Comparison of ENCODE assay signal across 14 mouse cellular contexts in genomic region chr11:55041348-55041747, GRCm38 (mm10). TPM values are rescaled to one million over a fixed set of nuclear protein-coding genes. Genes with fewer than 3 reads are reported as not detected.
A peak's percentile ranks its signal among the peaks of the same experiment; 100 is the strongest.
DNase-seq lines count a peak whose midpoint lies in the region; ATAC-seq and TF ChIP-seq lines count a peak whose summit lies in the region.
"Had no signal": no experiment of that assay in that cellular context is flagged by ENCODE, and none has a peak within 500 bp of the region (broad histone marks: within the 10 kb centered on the region; RNA-seq: fewer than 3 reads in every experiment).

No protein-coding gene starts in this region.

- peak; percentile 34; the same call in 1 of the 2 replicates for TF ChIP-seq CTCF in kidney, adult 2 months (conservative IDR thresholded peaks at IDR 0.05; ENCODE audit: insufficient read depth, insufficient read length, low read depth, low read length)
- peak; percentile 64 for TF ChIP-seq CTCF in midbrain, postnatal 0 days (IDR thresholded peaks at IDR 0.05)

- H3K9me3 ChIP-seq in kidney, embryonic 14.5 days (ENCODE audit: control insufficient read depth, low read length): no peaks in the 10 kb centered on the region
- H3K9me3 ChIP-seq in midbrain, postnatal 0 days (ENCODE audit: low read length): no peaks in the 10 kb centered on the region
- H3K9me3 ChIP-seq in midbrain, embryonic 10.5 days (replicated peaks): no peaks in the 10 kb centered on the region
- H3K9me3 ChIP-seq: hindbrain, embryonic 15.5 days; neural tube, embryonic 15.5 days had no signal

- 79% methylated on average over 4 of the region's 4 CpGs for WGBS in kidney, adult 2 months
- 80% methylated on average over 4 of the region's 4 CpGs for WGBS in kidney, embryonic 14.5 days
- WGBS in midbrain, postnatal 0 days: 76% methylated on average over 4 of the region's 4 CpGs
- 76% methylated on average over 4 of the region's 4 CpGs for WGBS in midbrain, embryonic 10.5 days

- H3K9ac ChIP-seq in kidney, embryonic 14.5 days (ENCODE audit: low read depth, low read length): no peak overlapping the region
- no peak overlapping the region for H3K9ac ChIP-seq in midbrain, postnatal 0 days (replicated peaks; ENCODE audit: low read length, poor library complexity, severe bottlenecking)
- H3K9ac ChIP-seq: hindbrain, embryonic 15.5 days; limb, embryonic 13.5 days; neural tube, embryonic 15.5 days had no signal

- no peak overlapping the region for H3K4me3 ChIP-seq in kidney, adult 2 months (ENCODE audit: insufficient read depth, low read depth, low read length)
- no peak overlapping the region for H3K4me3 ChIP-seq in kidney, embryonic 14.5 days (ENCODE audit: low read length)
- H3K4me3 ChIP-seq in midbrain, postnatal 0 days (ENCODE audit: low read depth, low read length): no peak overlapping the region
- H3K4me3 ChIP-seq in midbrain, embryonic 10.5 days: no peak overlapping the region
- H3K4me3 ChIP-seq: hindbrain, embryonic 15.5 days; limb, embryonic 13.5 days; neural tube, embryonic 15.5 days had no signal

- H3K36me3 ChIP-seq in kidney, adult 2 months (ENCODE audit: control insufficient read depth, insufficient read depth, low read length): no peaks in the 10 kb centered on the region
- H3K36me3 ChIP-seq in kidney, embryonic 14.5 days (ENCODE audit: control insufficient read depth, insufficient read depth, low read length): no peaks in the 10 kb centered on the region
- no peaks in the 10 kb centered on the region for H3K36me3 ChIP-seq in midbrain, postnatal 0 days (ENCODE audit: insufficient read depth, low read length)
- no peaks in the 10 kb centered on the region for H3K36me3 ChIP-seq in midbrain, embryonic 10.5 days
- H3K36me3 ChIP-seq: hindbrain, embryonic 15.5 days; limb, embryonic 13.5 days; neural tube, embryonic 15.5 days had no signal

- H3K4me1 ChIP-seq in kidney, adult 2 months (ENCODE audit: control insufficient read depth, insufficient read depth, low read length): no peaks in the 10 kb centered on the region
- H3K4me1 ChIP-seq in kidney, embryonic 14.5 days (ENCODE audit: control insufficient read depth, insufficient read depth, low read length): no peaks in the 10 kb centered on the region
- no peaks in the 10 kb centered on the region for H3K4me1 ChIP-seq in midbrain, postnatal 0 days (ENCODE audit: insufficient read depth, low read length)
- peaks cover 7% of the 10 kb centered on the region for H3K4me1 ChIP-seq in midbrain, embryonic 10.5 days
- H3K4me1 ChIP-seq: hindbrain, embryonic 15.5 days; limb, embryonic 13.5 days; neural tube, embryonic 15.5 days had no signal

- no peak for DNase-seq in kidney, adult 2 months
- DNase-seq in midbrain, postnatal 0 days (ENCODE audit: low spot score): no peak
- DNase-seq in midbrain, embryonic 10.5 days (ENCODE audit: low spot score): no peak
- peak; percentile 80 for DNase-seq in R1 (ENCODE audit: low read depth, low spot score)
- DNase-seq in thymus, postnatal 0 days (ENCODE audit: low spot score): peak; percentile 18
- no peak for DNase-seq in adrenal gland, adult 8-10 months
- DNase-seq: cerebellum, adult 11-12 months; heart, adult 18-20 months had no signal

- TF ChIP-seq POLR2A in kidney, adult 2 months (IDR thresholded peaks at IDR 0.05; ENCODE audit: low read depth, low read length): no peak

- ATAC-seq in kidney, embryonic 14.5 days (ENCODE audit: low FRiP score, low TSS enrichment): no peak
- ATAC-seq in midbrain, postnatal 0 days (ENCODE audit: low FRiP score): no peak
- no peak for ATAC-seq in activated CD4-positive, CD25-positive, alpha-beta regulatory T cell, adult 4 months
- ATAC-seq: forebrain, embryonic 14.5 days had no signal

- no peak overlapping the region for H3K27ac ChIP-seq in kidney, adult 2 months (ENCODE audit: insufficient read depth, low read depth, low read length)
- H3K27ac ChIP-seq in kidney, embryonic 14.5 days (ENCODE audit: low read depth, low read length): no peak overlapping the region
- no peak overlapping the region for H3K27ac ChIP-seq in midbrain, postnatal 0 days (ENCODE audit: low read depth, low read length)
- no peak overlapping the region for H3K27ac ChIP-seq in midbrain, embryonic 10.5 days (replicated peaks)
- H3K27ac ChIP-seq: hindbrain, embryonic 15.5 days; limb, embryonic 13.5 days; neural tube, embryonic 15.5 days had no signal

- H3K27me3 ChIP-seq in kidney, adult 2 months (replicated peaks; ENCODE audit: control insufficient read depth, insufficient read depth, low read length): no peaks in the 10 kb centered on the region
- no peaks in the 10 kb centered on the region for H3K27me3 ChIP-seq in kidney, embryonic 14.5 days (ENCODE audit: control insufficient read depth, insufficient read depth, low read length)
- H3K27me3 ChIP-seq in midbrain, postnatal 0 days (ENCODE audit: insufficient read depth, low read length): no peaks in the 10 kb centered on the region
- no peaks in the 10 kb centered on the region for H3K27me3 ChIP-seq in midbrain, embryonic 10.5 days (ENCODE audit: low read depth, poor library complexity, severe bottlenecking)
- H3K27me3 ChIP-seq: hindbrain, embryonic 15.5 days; limb, embryonic 13.5 days; neural tube, embryonic 15.5 days had no signal

- H3K4me2 ChIP-seq in kidney, embryonic 14.5 days (replicated peaks; ENCODE audit: low read depth, low read length): no peak overlapping the region
- H3K4me2 ChIP-seq in midbrain, postnatal 0 days (ENCODE audit: low read depth, low read length, poor library complexity, severe bottlenecking): no peak overlapping the region
- H3K4me2 ChIP-seq: hindbrain, embryonic 15.5 days; limb, embryonic 13.5 days; neural tube, embryonic 15.5 days had no signal

RNA-seq across cellular contexts. Expression of gene Anxa6, which starts 8.1 kb away (rescaled TPM):
- 76.5 and 87.9 TPM in 2 replicates for polyA plus RNA-seq in kidney, adult 2 months (2012; rRNA removed)
- 125 and 174 TPM in 2 replicates for polyA plus RNA-seq in kidney, embryonic 14.5 days (2014; fragmentation: Nextera tagmentation; extraction: Ambion mirVana)
- total RNA-seq in midbrain, postnatal 0 days (2014; rRNA removed): 48.2 and 51.5 TPM in 2 replicates
- 37.6 and 39.3 TPM in 2 replicates for polyA plus RNA-seq in midbrain, postnatal 0 days (2015; fragmentation: Nextera tagmentation; extraction: Ambion mirVana)
- 53.9 and 71.1 TPM in 2 replicates for polyA plus RNA-seq in midbrain, embryonic 10.5 days (2016; fragmentation: Nextera tagmentation; extraction: Ambion mirVana)
- 131 TPM in 2 replicates for polyA plus RNA-seq in thymus, postnatal 0 days (2015; fragmentation: Nextera tagmentation; extraction: Ambion mirVana)
- total RNA-seq in adrenal gland, adult 8-10 months (2022): 100 to 1,000 TPM; 121 to 184 (median 133) TPM
- polyA plus RNA-seq in activated CD4-positive, CD25-positive, alpha-beta regulatory T cell, adult 4 months (2017; shearing (Covaris generic)): 100 to 1,000 TPM; 447 to 527 TPM

RNA-seq across cellular contexts. Expression of gene Ccdc69, which starts 36.6 kb away (rescaled TPM):
- 1.6 and 2.0 TPM in 2 replicates for polyA plus RNA-seq in kidney, adult 2 months (2012; rRNA removed)
- polyA plus RNA-seq in kidney, embryonic 14.5 days (2014; fragmentation: Nextera tagmentation; extraction: Ambion mirVana): 3.5 and 3.6 TPM in 2 replicates
- total RNA-seq in midbrain, postnatal 0 days (2014; rRNA removed): 0.33 and 2.2 TPM in 2 replicates
- polyA plus RNA-seq in midbrain, postnatal 0 days (2015; fragmentation: Nextera tagmentation; extraction: Ambion mirVana): 0.39 and 0.52 TPM in 2 replicates
- 0.34 and 0.39 TPM in 2 replicates for polyA plus RNA-seq in midbrain, embryonic 10.5 days (2016; fragmentation: Nextera tagmentation; extraction: Ambion mirVana)
- polyA plus RNA-seq in thymus, postnatal 0 days (2015; fragmentation: Nextera tagmentation; extraction: Ambion mirVana): 25.4 and 26.8 TPM in 2 replicates
- 1 to 10 TPM; 3.9 to 7.5 (median 4.5) TPM for total RNA-seq in adrenal gland, adult 8-10 months (2022)
- 10 to 100 TPM; 78.6 to 85.9 TPM for polyA plus RNA-seq in activated CD4-positive, CD25-positive, alpha-beta regulatory T cell, adult 4 months (2017; shearing (Covaris generic))

RNA-seq across cellular contexts. Expression of gene Gm2a, which starts 56.6 kb away (rescaled TPM):
- polyA plus RNA-seq in kidney, adult 2 months (2012; rRNA removed): 216 TPM in 2 replicates
- 27.3 and 33.6 TPM in 2 replicates for polyA plus RNA-seq in kidney, embryonic 14.5 days (2014; fragmentation: Nextera tagmentation; extraction: Ambion mirVana)
- 31.5 and 46.4 TPM in 2 replicates for total RNA-seq in midbrain, postnatal 0 days (2014; rRNA removed)
- 50.0 and 55.7 TPM in 2 replicates for polyA plus RNA-seq in midbrain, postnatal 0 days (2015; fragmentation: Nextera tagmentation; extraction: Ambion mirVana)
- 9.3 and 11.9 TPM in 2 replicates for polyA plus RNA-seq in midbrain, embryonic 10.5 days (2016; fragmentation: Nextera tagmentation; extraction: Ambion mirVana)
- polyA plus RNA-seq in thymus, postnatal 0 days (2015; fragmentation: Nextera tagmentation; extraction: Ambion mirVana): 27.4 and 30.4 TPM in 2 replicates
- 100 to 1,000 TPM; 254 to 285 (median 274) TPM for total RNA-seq in adrenal gland, adult 8-10 months (2022)
- polyA plus RNA-seq in activated CD4-positive, CD25-positive, alpha-beta regulatory T cell, adult 4 months (2017; shearing (Covaris generic)): 100 to 1,000 TPM; 152 to 191 TPM

Comparison
In these comparisons a context has a peak if more than half of its experiments do, and no peak if none do; other contexts are left out.
1. DNase-seq: peak in R1 (single experiment) and thymus, postnatal 0 days (single experiment); none in kidney, adult 2 months (single experiment), midbrain, postnatal 0 days (single experiment), midbrain, embryonic 10.5 days (single experiment) and adrenal gland, adult 8-10 months (single experiment).